Mouse (Mus musculus): ENCODE measurements around the gene Tmtc2. TPM values are rescaled to one million over a fixed set of nuclear protein-coding genes. Genes with fewer than 3 reads are reported as not detected.

The Tmtc2 gene
- polyA plus RNA-seq, 1 experiment from 2014 or later: 9.6 TPM

- Histone ChIP-seq H3K9ac (ENCODE audit: low read depth, low read length) (no peak overlapping the region), H3K27ac (ENCODE audit: low read depth, low read length) (no peak overlapping the region), H3K4me1 (ENCODE audit: control insufficient read depth, insufficient read depth, low read length) (no peaks in the 10 kb centered on the region), H3K36me3 (ENCODE audit: control insufficient read depth, insufficient read depth, low read length) (no peaks in the 10 kb centered on the region), H3K4me2 (replicated peaks; ENCODE audit: low read depth, low read length) (no peak overlapping the region), H3K27me3 (ENCODE audit: control insufficient read depth, insufficient read depth, low read length) (no peaks in the 10 kb centered on the region), H3K4me3 (ENCODE audit: low read length) (no peak overlapping the region), H3K9me3 (ENCODE audit: control insufficient read depth, low read length) (no peaks in the 10 kb centered on the region)
- ATAC-seq (ENCODE audit: low FRiP score, low TSS enrichment): no peak
- 71% methylated on average over 6 of the region's 6 CpGs for WGBS
Measured at GRCm38 (mm10) chr10:105474162-105474830, 100.0 kb downstream of the Tmtc2 start.

DNA sequence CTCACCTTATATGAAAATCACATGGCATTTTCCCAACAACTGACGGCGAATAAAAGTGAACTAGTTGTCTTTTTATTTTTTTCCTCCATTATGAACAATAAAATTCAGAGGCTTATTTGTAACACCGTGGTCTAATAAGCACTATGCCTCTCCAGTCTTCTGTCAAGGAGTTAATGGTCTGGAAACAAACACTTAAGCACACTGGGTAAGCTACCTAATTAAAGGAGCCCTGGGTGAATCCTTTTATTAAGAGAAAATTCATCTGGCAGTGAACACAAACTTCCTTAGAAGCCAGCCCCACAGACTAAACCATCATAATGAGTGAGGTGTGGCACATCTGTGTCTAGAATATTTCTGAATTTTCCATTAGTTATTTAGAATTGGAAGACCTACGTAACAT is 109.9 kb downstream of the Tmtc2 start:
- Histone ChIP-seq H3K27me3 (ENCODE audit: control insufficient read depth, insufficient read depth, low read length) (no peaks in the 10 kb centered on the region), H3K9ac (ENCODE audit: low read depth, low read length) (no peak overlapping the region), H3K4me3 (ENCODE audit: low read length) (no peak overlapping the region), H3K27ac (ENCODE audit: low read depth, low read length) (no peak overlapping the region), H3K4me1 (ENCODE audit: control insufficient read depth, insufficient read depth, low read length) (0 out of 2 replicates have a peak, but pooled peaks cover 5% of the 10 kb centered on the region), H3K4me2 (replicated peaks; ENCODE audit: low read depth, low read length) (no peak overlapping the region), H3K36me3 (ENCODE audit: control insufficient read depth, insufficient read depth, low read length) (no peaks in the 10 kb centered on the region), H3K9me3 (ENCODE audit: control insufficient read depth, low read length) (no peaks in the 10 kb centered on the region)
- WGBS: 65% methylated on average over 4 of the region's 4 CpGs
- peak; percentile 74; the same call in 1 of the 2 replicates for ATAC-seq (ENCODE audit: low FRiP score, low TSS enrichment)

GRCm38 (mm10) chr10:105453441-105453840 is 120.8 kb downstream of the Tmtc2 start:
- Histone ChIP-seq H3K4me1 (ENCODE audit: control insufficient read depth, insufficient read depth, low read length) (no peaks in the 10 kb centered on the region), H3K9me3 (ENCODE audit: control insufficient read depth, low read length) (no peaks in the 10 kb centered on the region), H3K27ac (ENCODE audit: low read depth, low read length) (no peak overlapping the region), H3K27me3 (ENCODE audit: control insufficient read depth, insufficient read depth, low read length) (no peaks in the 10 kb centered on the region), H3K4me2 (replicated peaks; ENCODE audit: low read depth, low read length) (no peak overlapping the region), H3K9ac (ENCODE audit: low read depth, low read length) (no peak overlapping the region), H3K4me3 (ENCODE audit: low read length) (no peak overlapping the region), H3K36me3 (ENCODE audit: control insufficient read depth, insufficient read depth, low read length) (no peaks in the 10 kb centered on the region)
- ATAC-seq (ENCODE audit: low FRiP score, low TSS enrichment): no peak
- 70% methylated on average over 8 of the region's 8 CpGs for WGBS

DNA sequence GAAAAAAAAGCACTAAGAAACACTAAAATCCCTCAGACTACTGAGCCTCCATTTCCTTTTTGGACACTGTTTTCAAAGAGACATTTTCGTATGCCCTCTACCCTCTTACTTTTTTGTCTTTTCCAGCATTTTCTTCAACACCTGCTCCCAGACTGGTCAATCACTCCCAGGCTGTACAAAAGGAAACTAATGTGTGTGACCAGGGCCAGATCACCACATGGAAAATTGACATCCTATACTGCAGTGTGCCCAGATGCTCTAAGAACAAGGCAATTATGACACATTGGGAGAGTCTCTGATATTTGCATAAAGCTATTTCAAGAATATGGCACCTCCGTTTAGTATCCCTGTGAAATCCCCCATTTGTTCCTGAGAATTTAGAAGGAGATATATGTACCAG is 127.1 kb downstream of the Tmtc2 start:
- ATAC-seq (ENCODE audit: low FRiP score, low TSS enrichment): no peak
- WGBS: 93% methylated on average over 2 of the region's 2 CpGs
- H3K9me3 ChIP-seq (ENCODE audit: control insufficient read depth, low read length): no peaks in the 10 kb centered on the region
- no peak overlapping the region for H3K4me2 ChIP-seq (replicated peaks; ENCODE audit: low read depth, low read length)
- no peaks in the 10 kb centered on the region for H3K4me1 ChIP-seq (ENCODE audit: control insufficient read depth, insufficient read depth, low read length)
- no peak overlapping the region for H3K27ac ChIP-seq (ENCODE audit: low read depth, low read length)
- no peaks in the 10 kb centered on the region for H3K27me3 ChIP-seq (ENCODE audit: control insufficient read depth, insufficient read depth, low read length)
- no peak overlapping the region for H3K4me3 ChIP-seq (ENCODE audit: low read length)
- H3K36me3 ChIP-seq (ENCODE audit: control insufficient read depth, insufficient read depth, low read length): no peaks in the 10 kb centered on the region; the same call in 1 of the 2 replicates
- no peak overlapping the region for H3K9ac ChIP-seq (ENCODE audit: low read depth, low read length)

GRCm38 (mm10) chr10:105444309-105444708 is 129.9 kb downstream of the Tmtc2 start:
- WGBS: 44% methylated on average over 3 of the region's 3 CpGs
- Histone ChIP-seq H3K4me1 (ENCODE audit: control insufficient read depth, insufficient read depth, low read length) (no peaks in the 10 kb centered on the region), H3K27ac (ENCODE audit: low read depth, low read length) (no peak overlapping the region), H3K4me2 (replicated peaks; ENCODE audit: low read depth, low read length) (no peak overlapping the region), H3K27me3 (ENCODE audit: control insufficient read depth, insufficient read depth, low read length) (no peaks in the 10 kb centered on the region), H3K4me3 (ENCODE audit: low read length) (no peak overlapping the region), H3K9ac (ENCODE audit: low read depth, low read length) (no peak overlapping the region), H3K9me3 (ENCODE audit: control insufficient read depth, low read length) (no peaks in the 10 kb centered on the region), H3K36me3 (ENCODE audit: control insufficient read depth, insufficient read depth, low read length) (no peaks in the 10 kb centered on the region; the same call in 1 of the 2 replicates)
- peak; percentile 87 for ATAC-seq (ENCODE audit: low FRiP score, low TSS enrichment)

DNA sequence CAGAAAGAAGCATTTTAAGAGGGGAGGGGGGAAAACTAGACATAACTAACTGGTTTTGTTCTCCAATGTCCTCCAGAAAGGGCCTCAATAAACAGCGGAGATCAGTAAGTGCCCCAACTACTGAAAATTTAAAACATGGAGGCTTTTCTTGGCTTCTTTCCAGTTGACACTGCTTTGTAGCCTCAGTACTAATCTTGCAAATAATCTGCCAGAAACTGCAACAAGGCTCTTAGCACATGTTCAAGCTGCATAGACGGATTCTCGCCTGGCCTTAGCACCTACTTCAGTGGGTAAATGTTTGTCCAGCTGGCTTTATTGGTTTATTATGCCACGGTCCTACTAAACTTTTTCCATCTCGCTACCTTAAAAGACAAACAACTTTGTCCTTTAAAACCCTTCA is 139.4 kb downstream of the Tmtc2 start:
- Histone ChIP-seq H3K27ac (ENCODE audit: low read depth, low read length) (no peak overlapping the region), H3K27me3 (ENCODE audit: control insufficient read depth, insufficient read depth, low read length) (no peaks in the 10 kb centered on the region), H3K9me3 (ENCODE audit: control insufficient read depth, low read length) (no peaks in the 10 kb centered on the region), H3K4me2 (replicated peaks; ENCODE audit: low read depth, low read length) (no peak overlapping the region), H3K36me3 (ENCODE audit: control insufficient read depth, insufficient read depth, low read length) (no peaks in the 10 kb centered on the region), H3K4me1 (ENCODE audit: control insufficient read depth, insufficient read depth, low read length) (no peaks in the 10 kb centered on the region), H3K9ac (ENCODE audit: low read depth, low read length) (no peak overlapping the region), H3K4me3 (ENCODE audit: low read length) (no peak overlapping the region)
- WGBS: 52% methylated on average over 5 of the region's 5 CpGs
- no peak for ATAC-seq (ENCODE audit: low FRiP score, low TSS enrichment)

- no peaks in the 10 kb centered on the region for H3K27me3 ChIP-seq (ENCODE audit: control insufficient read depth, insufficient read depth, low read length)
- WGBS: 38% methylated on average over 3 of the region's 3 CpGs
- no peak overlapping the region for H3K27ac ChIP-seq (ENCODE audit: low read depth, low read length)
- peaks cover 4% of the 10 kb centered on the region for H3K4me1 ChIP-seq (ENCODE audit: control insufficient read depth, insufficient read depth, low read length)
- H3K9me3 ChIP-seq (ENCODE audit: control insufficient read depth, low read length): no peaks in the 10 kb centered on the region
- no peak overlapping the region for H3K4me3 ChIP-seq (ENCODE audit: low read length)
- H3K4me2 ChIP-seq (replicated peaks; ENCODE audit: low read depth, low read length): no peak overlapping the region
- no peaks in the 10 kb centered on the region for H3K36me3 ChIP-seq (ENCODE audit: control insufficient read depth, insufficient read depth, low read length)
- no peak for ATAC-seq (ENCODE audit: low FRiP score, low TSS enrichment)
- H3K9ac ChIP-seq (ENCODE audit: low read depth, low read length): no peak overlapping the region
Measured at GRCm38 (mm10) chr10:105430885-105431284, 143.4 kb downstream of the Tmtc2 start.

DNA sequence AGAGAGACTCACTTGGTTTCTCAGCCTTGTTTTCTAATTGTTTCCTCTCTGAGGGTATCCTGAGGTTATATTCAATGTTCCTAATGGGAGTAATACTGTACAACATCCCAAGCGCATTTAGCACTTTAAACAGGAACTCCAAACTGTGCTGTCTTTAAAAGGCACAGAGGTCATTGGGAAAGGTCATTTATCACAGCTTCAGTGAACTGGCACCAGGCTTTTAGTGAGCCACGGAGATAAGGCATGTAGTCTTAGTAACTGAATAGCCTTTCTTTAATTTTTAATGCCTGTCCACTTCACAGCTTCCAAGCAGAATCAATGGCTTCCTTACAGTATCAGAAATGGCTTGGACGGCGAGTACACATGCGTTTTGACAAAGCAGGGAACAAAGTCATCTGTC is 144.0 kb downstream of the Tmtc2 start:
- H3K36me3 ChIP-seq (ENCODE audit: control insufficient read depth, insufficient read depth, low read length): no peaks in the 10 kb centered on the region
- no peak overlapping the region for H3K9ac ChIP-seq (ENCODE audit: low read depth, low read length)
- peaks cover 4% of the 10 kb centered on the region for H3K4me1 ChIP-seq (ENCODE audit: control insufficient read depth, insufficient read depth, low read length)
- peak; percentile 58; the same call in 1 of the 2 replicates for ATAC-seq (ENCODE audit: low FRiP score, low TSS enrichment)
- H3K9me3 ChIP-seq (ENCODE audit: control insufficient read depth, low read length): no peaks in the 10 kb centered on the region
- H3K4me3 ChIP-seq (ENCODE audit: low read length): no peak overlapping the region
- H3K27ac ChIP-seq (ENCODE audit: low read depth, low read length): no peak overlapping the region
- 24% methylated on average over 5 of the region's 5 CpGs for WGBS
- H3K27me3 ChIP-seq (ENCODE audit: control insufficient read depth, insufficient read depth, low read length): no peaks in the 10 kb centered on the region
- H3K4me2 ChIP-seq (replicated peaks; ENCODE audit: low read depth, low read length): no peak overlapping the region

DNA sequence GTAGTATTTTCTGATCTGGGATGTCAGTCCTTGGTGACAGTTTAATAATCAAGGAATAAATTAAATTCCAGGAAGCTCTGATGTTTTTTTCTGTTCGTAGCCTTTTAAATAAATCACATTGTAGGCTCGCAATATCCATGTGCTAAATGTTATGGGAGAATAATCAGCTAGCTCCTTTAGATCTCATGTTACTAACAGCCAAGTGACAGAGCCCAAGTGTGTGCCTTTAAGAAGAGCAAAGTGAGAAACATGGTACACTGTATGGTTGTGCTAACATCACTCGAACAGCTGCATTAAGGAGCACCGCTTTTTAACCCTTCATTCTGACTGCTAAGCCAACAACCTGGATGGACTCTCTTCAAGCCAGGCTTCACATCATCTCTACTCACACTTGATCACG is 146.2 kb downstream of the Tmtc2 start:
- Histone ChIP-seq H3K4me3 (ENCODE audit: low read length) (no peak overlapping the region), H3K9me3 (ENCODE audit: control insufficient read depth, low read length) (no peaks in the 10 kb centered on the region), H3K27me3 (ENCODE audit: control insufficient read depth, insufficient read depth, low read length) (no peaks in the 10 kb centered on the region), H3K4me2 (replicated peaks; ENCODE audit: low read depth, low read length) (no peak overlapping the region), H3K36me3 (ENCODE audit: control insufficient read depth, insufficient read depth, low read length) (no peaks in the 10 kb centered on the region), H3K9ac (ENCODE audit: low read depth, low read length) (no peak overlapping the region), H3K4me1 (ENCODE audit: control insufficient read depth, insufficient read depth, low read length) (peaks cover 4% of the 10 kb centered on the region), H3K27ac (ENCODE audit: low read depth, low read length) (no peak overlapping the region)
- peak; percentile 65; the same call in 1 of the 2 replicates for ATAC-seq (ENCODE audit: low FRiP score, low TSS enrichment)
- 27% methylated on average over 5 of the region's 5 CpGs for WGBS
